Mouse (Mus musculus): ENCODE data around the gene Ptgs1. TPM values are rescaled to one million over a fixed set of nuclear protein-coding genes. Genes with fewer than 3 reads are reported as not detected.

Ptgs1 gene
- total RNA-seq, 2 experiments from 2014 or later = 16.0 to 16.2 TPM

GRCm38 (mm10) chr2:36282301-36282700 lies 52.1 kb downstream of the Ptgs1 start:
- intact Hi-C loops (cut with DNase I) = no loop called here
- DNase-seq (ENCODE audit: low spot score in 2 of 2) = no peak

Other genes with a start within 250 kb of the Ptgs1 start
- gene Ndufa8, start 181.0 kb upstream of the Ptgs1 start, total RNA-seq (2021) = 100 to 1,000 TPM; 186 to 200 TPM
- 1 to 10 TPM; 1.3 to 1.8 TPM for gene Morn5, start 181.0 kb upstream of the Ptgs1 start, total RNA-seq (2021)
- 10 to 100 TPM; 20.7 to 21.9 TPM for gene Lhx6, start 125.0 kb upstream of the Ptgs1 start, total RNA-seq (2021)
- gene Mrrf, start 94.0 kb upstream of the Ptgs1 start, total RNA-seq (2021) = 10 to 100 TPM; 14.2 to 16.1 TPM
- 10 to 100 TPM; 53.2 to 55.2 TPM for gene Rbm18, start 93.7 kb upstream of the Ptgs1 start, total RNA-seq (2021)
- under 1 TPM in 1 of 2 experiments, not detected in 1; 0.06 TPM for gene Olfr338, start 143.1 kb downstream of the Ptgs1 start, total RNA-seq (2021)
- gene Olfr339, start 188.5 kb downstream of the Ptgs1 start, total RNA-seq (2021) = not detected
- not detected for gene Olfr340, start 222.2 kb downstream of the Ptgs1 start, total RNA-seq (2021)